Mouse (Mus musculus): ENCODE results near the gene Dctn1.

Dctn1 gene

DNA sequence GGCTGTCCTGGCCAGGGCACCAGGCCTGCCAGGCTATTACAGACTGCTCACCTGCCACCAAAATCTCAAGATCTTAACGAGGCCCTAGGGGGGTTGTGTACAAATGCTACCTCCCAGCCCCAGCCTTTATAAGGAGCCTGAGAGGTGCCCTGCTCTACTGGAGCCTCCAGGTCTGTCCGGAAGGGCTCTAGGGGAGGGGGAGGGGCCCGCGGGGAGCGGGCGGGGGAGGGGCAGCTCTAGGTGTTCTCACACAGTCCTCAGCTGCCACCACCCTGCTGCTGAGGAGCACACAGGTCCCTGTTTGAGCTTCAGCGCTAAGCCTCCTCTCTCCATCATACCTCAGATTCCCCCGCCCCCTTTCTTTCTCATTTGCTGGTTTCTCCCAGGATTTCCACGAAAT, 71.4 kb downstream of the Dctn1 start:
- DNase-seq, result peak; percentile 29

DNA sequence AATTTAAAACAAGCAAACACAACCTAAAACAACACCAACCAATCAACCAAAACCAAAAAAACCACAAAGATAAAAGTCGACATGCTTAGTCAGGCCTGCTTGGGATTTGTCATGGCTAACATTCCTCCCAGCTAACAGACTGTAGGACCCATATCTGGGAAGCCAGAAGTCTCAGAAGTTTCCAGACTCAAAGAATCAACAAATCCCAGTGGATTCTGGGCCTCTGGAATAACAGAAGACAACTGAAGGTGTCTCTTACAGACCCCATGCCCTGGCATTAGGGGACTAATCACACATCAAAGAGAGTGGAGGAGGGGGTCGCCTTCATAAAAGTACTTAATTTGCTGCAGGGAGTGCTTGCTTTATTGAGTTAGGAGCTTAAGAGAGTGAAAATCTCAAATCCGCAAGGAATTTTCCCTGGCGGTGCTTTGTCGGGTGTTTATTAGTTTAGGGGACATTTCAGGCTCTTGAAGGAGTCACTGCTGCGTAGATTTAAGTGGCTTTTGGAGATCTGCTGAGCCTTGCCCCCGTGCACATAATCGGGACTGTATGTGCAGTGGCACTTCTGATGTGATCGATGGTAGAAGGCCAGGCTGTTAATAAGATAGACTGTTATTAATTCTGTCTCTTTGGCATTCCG, 78.8 kb downstream of the Dctn1 start:
- no peak for DNase-seq

DNA sequence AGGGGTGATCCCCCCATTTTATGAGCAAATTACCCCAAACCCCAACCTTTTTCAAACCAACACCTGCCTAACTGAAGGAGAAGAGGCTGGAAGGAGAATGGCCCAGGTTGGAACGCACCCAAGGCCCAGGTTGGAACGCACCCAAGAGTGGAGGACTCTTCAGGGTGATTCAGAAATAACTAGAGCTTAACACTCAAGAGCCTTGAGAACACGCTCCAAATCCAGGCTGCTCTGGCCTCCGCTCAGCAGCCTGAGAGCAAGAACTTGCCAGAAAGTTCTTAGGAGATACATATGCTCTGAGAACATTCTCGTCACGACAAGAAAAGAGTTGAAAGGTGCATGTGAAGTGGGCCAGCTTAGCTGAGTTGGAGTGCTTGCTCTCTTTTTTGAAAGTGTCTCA, 79.4 kb downstream of the Dctn1 start:
- peak; percentile 76 for DNase-seq

DNA sequence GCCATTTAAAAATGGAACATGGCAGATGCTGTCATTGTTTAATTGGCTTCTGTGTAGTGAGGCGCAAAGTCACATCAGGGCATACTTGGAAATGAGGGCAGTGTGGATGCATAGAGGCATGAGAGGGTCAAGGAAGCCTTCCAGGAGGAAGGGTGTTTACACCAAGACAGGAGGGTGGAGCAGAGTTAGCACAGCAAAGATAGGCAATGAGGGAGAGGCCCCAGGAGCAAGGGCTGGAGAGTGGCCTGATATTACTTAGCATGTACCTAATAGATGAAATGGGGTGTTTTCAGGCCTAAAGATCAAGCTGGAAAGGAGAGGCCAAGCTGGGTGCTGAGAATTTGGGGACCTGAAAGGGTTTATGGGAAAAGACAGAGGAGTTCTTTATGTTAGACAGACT, 80.3 kb downstream of the Dctn1 start:
- DNase-seq, result no peak

DNA sequence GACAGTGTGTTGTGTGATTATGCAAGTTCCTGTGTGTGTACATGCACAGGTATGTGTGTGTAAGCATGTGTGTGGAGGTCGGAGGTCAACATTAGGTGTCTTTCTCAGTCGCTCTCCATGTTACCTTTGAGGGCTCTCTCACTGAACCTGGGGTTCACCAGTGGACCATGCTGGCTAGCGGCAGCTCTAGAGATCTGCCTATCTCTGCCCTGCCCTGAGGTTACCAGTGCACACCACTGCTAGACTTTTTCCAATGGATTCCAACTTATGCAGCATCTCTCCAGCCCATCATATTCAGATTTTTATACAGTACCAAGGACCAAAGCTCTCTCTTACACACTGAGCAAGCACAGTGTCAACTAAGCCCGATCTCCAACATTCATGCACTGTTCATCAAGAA, 81.0 kb downstream of the Dctn1 start:
- DNase-seq, result no peak

DNA sequence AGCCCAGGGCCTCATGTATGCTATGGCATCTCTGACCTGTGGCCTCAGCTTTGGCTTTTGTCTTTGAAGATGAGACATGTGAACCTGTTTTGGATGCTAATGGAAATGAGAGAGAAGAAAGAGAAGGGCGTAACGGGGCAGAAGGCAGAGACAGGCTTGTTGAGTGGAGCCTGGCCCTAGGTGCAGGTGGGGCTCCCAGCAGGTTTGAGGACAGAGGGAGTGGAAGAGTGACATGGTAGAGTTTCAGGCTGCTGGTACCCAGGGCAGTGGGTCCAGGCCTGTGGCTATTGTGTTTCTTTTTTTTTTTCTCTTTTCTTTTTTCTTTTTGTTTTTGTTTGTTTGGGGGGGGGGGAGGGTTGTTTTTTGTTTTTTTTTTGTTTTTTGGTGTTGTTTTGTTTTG, 81.4 kb downstream of the Dctn1 start:
- no peak for DNase-seq

All from kidney, adult 11 months (tissue).